Mouse (Mus musculus) retina, embryonic 14.5 days (tissue): Measurements from ENCODE around the gene Olfr1339.
A peak's percentile ranks its signal among the peaks of the same experiment; 100 is the strongest.

Experiments
- DNase-seq: peaks from one replicate; pipeline ENCODE4 v3.0.0-alpha.2; 2015; ENCODE audit warnings: low spot score

Olfr1339 gene

DNA sequence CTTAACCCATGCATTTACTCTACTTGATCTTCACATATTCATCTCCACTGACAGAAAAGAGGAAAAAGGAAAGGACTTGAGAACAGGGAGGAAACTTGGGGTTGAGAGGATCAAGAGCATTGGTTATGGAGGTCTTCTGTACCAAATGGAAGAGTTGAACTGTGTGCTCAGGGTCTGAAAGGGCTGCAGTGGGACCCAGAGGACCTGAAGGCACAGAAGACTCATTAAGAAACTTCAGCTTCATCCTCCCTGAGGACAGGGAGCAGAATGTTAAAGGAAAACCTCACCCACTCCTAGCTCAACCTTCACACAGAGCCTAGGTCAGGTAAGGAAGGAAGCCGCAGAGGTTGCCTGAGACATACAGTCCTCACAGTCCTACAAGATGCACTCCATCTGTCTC lies at the start of gene Olfr1339:
Gene Olfr1339, plus strand, starts transcription at position 301 of the 400 bp plus-strand sequence.
- DNase-seq, result no peak

DNA sequence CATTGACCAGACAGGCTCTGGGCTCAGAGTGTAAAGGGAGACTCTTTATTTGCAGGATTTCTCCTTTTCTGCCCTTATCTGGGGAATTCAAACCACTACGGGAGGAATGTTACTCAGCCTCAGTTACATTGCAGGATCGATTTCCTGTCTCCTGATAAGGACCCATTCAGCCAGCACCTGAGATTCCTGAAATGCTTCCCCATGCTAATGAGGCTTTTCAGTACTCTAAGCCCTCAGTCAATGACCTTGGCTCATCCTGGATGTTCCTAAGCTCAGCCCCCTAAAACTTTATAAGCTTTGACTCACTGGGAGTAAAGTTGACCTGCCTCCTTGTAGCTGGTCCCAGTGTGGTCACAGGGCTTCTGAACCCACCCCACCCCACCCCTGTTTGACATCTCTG lies 44.9 kb upstream of the Olfr1339 start:
- DNase-seq, result no peak

DNA sequence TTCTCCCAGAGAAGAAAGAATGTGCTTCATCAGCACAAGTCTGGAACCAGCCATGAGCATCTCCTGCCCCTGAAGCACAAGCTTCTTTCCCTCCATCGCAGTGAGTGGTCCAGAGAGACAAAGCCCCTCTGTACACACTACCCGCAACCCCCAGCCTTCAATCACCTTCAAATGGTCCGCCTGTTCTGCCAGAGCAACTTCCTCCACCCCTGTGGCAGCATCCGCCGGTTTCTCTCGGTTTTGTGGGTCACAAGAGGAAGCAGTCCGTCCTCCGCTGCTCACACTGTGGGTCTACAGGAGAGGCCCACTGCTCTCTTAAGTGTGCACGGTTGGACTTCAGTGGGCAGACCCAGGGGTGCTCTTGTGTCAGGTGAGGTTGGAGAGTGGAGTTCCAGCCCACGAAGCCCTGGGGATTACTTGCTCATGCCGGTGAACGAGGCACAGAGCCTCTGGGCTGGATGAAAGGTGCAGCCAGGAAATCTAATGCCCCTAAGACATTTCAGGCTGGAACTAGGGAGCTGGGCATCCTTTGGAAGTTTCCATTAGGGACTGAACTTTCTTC lies 39.5 kb upstream of the Olfr1339 start, which contains the start of gene Olfr1342:
Gene Olfr1342, minus strand, starts transcription at position 345 of the 562 bp plus-strand sequence.
- DNase-seq, result peak; percentile 5

DNA sequence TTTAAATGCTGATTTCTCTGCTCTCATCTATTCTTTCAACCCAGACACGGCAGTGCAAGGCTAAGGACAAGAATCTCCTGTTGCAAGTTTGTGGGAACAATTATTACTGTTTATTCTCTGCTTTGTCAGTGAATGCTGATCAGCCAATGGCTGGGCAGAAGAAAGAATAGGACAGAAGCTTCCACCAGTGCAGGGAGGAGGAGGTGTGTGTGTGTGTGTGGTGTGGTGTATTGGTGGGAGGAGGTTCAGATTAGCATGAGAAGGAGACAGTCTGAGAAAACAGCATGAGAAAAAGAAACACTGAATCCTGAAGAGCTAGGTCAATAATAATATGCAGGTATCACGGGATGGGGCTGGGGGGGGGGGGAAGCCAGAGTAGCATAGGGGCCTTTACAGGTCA lies 38.2 kb upstream of the Olfr1339 start:
- DNase-seq, result peak; percentile 2

DNA sequence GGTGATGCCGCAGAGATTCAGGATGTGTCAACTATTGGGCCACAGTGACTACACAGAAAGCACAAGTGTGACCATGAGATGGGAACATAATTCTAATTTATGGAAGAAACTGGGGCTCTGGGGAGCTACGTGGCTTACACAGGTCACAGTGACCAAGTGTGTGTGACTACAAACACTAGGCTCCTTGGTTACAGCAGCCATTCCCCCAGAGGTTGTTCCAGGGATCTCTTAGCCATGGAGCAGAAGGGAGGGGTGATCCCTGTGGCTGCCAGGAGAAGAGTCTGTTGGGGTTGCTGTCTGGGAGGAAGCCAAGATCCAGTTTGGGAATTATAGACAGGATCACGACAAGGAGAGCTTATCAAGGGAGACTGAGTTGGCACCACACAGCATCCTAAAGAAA lies 28.8 kb upstream of the Olfr1339 start, which contains the start of gene Olfr1341:
Gene Olfr1341, plus strand, starts transcription at position 301 of the 400 bp plus-strand sequence.
- no peak for DNase-seq

DNA sequence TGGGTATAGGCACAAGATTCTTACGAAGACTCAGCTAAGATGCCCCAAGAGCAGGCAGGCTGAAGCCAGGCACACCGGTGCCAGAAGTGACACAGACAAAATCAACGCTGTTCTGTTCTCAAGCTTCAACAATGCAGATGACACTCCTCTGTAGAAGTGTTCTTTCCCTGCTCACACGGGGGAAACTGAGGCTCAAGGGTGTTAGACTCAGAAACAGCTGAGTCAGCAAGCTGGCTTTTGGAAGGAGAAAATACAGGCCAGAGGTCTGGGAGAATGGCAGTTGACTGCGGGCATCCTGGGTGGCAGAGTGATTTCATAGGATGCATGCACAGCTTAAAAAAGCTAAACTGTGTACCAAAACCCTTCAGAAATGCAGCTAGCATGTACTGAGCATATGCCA lies 23.9 kb upstream of the Olfr1339 start:
- no peak for DNase-seq

DNA sequence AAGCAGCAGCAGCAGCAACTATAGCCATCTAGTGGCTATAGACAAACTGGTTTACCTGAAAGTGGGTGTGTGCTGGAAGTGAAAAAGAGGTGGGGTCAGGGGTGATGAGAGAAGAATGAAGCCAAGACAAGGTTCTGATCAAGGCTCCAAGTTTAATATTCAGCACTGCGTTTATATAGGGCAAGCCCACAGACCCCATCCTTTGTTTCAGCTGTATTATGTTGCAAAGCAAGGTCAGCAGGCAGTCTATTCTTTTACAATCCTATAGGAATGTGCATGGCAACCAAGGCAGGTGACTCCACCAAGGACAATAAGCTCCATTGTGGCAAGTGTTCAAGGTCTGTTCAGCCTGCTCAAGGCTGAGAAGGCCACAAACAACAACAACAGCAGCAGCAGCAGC lies 20.3 kb upstream of the Olfr1339 start:
- DNase-seq, result no peak

DNA sequence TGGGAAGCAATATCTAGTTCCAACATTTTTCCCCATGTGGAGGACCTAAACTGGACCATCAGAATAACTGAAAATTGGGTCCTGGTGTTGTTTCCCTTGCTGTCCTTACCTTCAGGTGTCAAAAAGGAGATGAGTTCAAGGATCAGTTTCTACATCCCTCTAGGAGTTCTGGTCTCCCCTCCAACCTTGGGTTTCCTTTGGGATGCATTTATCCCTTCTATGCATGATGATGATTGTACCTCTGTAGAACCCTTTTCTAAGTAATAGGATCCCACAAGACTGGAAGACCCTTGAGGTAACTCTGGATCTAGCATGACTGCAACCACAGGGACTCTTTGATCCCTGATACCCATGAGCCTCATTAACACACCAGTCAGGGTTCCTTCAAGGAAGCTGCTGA lies 12.1 kb upstream of the Olfr1339 start, which contains the start of gene Olfr1340:
Gene Olfr1340, plus strand, starts transcription at position 301 of the 400 bp plus-strand sequence.
- DNase-seq, result no peak

DNA sequence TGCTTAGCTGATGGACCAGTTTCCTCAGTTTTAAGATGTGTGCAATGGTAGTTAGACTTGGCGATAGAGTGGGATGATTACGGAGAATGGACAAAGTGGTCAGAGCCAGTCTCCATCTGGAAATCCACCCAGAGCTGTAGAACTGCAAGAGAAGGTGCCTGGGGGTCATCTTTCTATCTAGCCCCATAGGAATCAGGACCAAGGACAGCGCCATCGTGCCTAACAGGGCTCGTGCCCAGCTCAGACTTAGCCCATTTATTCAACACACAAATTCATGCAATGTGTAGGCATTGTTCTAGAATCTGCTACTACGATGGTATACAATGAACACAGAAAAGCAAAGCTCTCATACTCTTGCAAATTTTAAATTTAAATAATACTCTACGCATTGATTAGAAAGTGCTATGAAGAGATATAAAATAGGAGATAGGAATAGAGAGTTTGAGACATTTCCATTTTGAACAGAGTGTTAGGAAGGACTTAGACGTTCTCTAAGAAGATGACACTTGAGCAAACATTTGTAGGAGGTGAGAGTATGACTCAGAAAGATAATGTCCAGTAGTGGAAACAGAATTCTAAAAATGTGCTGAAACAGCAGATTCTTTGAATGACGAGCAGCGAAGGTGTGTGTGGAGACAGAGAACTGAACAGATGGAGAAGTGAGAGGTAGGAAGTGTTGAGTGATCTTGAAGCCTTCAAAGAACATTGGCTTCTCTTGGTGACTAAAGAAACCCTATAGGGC lies 10.1 kb upstream of the Olfr1339 start:
- peak; percentile 70 for DNase-seq

DNA sequence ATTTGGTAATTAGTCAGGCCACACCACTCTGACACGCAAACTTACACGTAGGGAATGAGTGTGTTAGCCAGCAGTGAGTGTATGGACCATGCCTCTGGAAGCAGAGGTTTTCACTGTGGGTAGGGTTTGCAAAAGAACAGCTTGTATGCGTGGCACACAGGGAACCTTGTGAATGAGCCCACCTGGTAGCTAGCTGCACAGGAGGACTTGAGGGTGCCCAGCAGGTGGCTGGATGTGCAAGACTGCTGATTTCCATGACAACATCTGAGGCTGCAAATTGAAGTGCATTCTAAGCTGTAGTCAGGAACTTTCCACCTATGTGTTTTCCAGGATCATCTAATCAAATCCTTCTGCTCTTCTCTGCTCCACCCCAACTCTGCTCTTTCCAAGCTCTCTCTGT lies 7.6 kb downstream of the Olfr1339 start:
- DNase-seq, result no peak

DNA sequence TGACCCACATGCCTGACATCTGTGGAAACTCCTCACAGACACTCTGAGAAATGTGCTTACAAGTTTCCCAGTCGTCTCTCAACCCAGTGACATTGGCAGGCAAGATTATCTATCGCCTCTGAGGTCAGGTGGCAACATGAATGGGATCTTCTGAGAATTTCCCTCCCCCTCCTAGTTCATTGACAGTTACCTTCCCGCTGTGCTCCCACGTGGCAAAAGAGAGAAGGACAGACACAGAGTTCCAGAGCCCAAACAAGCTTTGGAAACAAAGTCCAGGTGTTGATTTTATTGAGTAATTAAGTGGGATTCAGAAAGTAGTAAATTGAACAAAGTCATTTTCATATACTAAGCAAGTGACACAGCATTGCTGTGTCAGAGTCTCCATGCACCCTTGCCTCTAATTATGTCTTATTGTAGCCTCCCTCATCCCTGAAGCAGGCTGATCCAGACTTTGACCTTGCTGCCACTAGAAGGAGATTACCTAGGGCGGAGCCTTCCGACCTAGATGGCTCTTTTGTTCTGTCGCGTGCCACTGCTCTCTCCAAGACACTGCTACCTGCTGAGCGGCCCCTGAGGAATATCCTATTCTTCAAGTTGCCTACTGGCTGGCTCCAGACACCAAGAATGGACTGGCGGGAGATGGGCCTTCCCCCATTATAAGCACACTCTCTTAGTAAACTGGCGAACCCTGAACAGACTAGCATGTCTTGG lies 9.2 kb downstream of the Olfr1339 start:
- no peak for DNase-seq

DNA sequence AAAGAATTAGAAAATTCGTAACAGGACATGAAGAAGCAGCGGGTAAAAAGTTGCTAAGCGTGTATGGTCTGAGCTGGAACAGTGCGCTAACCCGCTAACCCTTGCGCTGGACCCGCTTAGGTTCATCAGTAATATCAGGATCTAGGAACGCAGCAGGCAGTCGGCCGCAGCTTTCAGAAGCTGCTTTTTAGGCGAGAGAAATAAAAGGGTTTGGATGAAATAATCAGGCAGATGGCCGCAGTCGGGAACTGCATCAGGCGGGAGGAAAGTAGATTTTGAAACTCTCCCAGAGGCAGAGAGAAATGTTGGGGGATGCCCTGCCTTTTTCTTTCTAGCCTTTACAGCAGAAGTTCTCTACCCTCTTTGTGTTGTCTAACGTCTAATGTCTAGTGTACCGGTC lies 9.9 kb downstream of the Olfr1339 start:
- peak; percentile 11 for DNase-seq

DNA sequence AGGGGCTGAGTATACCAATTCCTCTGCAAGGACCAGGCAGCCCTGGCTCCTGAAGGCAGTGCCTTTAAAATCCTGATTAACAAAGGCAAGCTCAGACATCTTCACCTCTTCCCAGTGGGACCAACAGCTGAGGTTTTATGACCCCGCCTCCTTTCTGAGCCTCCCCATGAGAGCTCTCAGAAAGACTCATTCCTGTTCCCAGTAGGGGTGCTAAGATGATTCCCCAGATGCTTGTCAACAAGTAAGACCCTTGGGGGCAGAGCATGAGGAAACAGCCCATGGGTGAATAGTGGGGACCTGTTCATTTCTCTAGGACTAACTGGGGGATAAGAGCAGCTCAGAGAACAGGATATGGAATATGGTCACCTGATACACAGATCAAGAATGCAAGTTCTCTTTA lies 26.7 kb downstream of the Olfr1339 start, which contains the start of gene Olfr1338:
Gene Olfr1338, minus strand, starts transcription at position 101 of the 400 bp plus-strand sequence.
- DNase-seq, result no peak

DNA sequence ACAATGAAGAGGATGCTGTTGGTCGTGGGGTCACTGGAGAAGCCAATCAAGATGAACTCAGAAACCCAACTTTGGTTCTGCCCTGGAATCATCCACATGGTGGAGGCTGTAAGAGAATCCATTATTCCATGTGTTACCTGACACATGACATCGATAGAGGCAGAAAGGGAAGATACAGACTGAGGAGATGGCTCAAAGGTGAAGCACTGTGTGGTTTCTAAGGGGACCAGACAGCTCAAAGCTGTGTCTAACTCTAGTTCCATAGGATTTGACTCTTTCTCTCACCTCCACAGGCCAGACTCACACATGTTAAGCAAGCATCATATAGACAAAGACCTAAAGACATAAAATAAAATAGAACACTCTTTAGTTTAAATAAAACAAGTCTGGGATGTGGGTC lies 50.5 kb downstream of the Olfr1339 start, which contains the start of gene Olfr1337:
Gene Olfr1337, minus strand, starts transcription at position 101 of the 400 bp plus-strand sequence.
- DNase-seq, result no peak
